Mouse (Mus musculus): ENCODE results near the gene Stx5a.

DNA sequence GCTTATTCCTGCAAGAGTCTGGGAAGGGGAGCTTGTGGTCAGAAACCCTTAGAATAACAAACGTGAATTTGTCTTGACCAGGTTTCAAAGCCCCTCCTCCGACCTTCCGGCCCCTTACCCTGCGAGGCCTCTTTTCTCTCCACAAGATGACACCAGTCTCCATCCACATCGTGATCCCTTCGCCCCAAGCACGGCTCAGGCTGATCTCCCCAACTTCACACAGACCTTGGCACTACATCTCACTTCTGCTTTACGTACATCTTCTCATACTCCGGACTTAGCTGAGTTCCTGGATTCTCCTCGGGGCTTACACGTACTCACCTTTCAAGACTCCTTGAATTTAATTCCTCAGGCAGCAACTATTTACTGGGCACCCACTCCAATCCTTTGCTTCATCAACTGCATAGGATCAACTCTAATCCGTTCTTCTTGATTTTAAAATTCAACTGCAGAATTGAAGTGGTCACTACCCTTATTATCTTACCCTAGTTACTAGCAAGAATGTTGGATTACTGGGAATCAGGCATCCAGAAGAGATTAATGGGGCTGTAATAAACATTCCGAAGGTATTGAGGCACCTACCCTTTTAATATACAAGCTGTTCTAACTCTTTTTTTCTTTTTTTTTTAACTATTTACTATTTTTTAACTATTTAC is 27.1 kb upstream of the Stx5a start:
- TF ChIP-seq POLR2A (IDR thresholded peaks at IDR 0.05; ENCODE audit: extremely low read depth, insufficient read depth, low read length) (no peak), CTCF (IDR thresholded peaks at IDR 0.05; ENCODE audit: low read depth, low read length) (no peak)
